ENCODE assay signal across 9 mouse cellular contexts in genomic region chr14:57887171-57887570, GRCm38 (mm10). TPM values are rescaled to one million over a fixed set of nuclear protein-coding genes. Genes with fewer than 3 reads are reported as not detected.
DNase-seq lines count a peak whose midpoint lies in the region; ATAC-seq and TF ChIP-seq lines count a peak whose summit lies in the region.
"Had no signal": no experiment of that assay in that cellular context is flagged by ENCODE, and none has a peak within 500 bp of the region (broad histone marks: within the 10 kb centered on the region; RNA-seq: fewer than 3 reads in every experiment).

No protein-coding gene starts in this region.

- no peak overlapping the region for H3K9ac ChIP-seq in forebrain, postnatal 0 days
- H3K9ac ChIP-seq in liver, embryonic 13.5 days, result no peak overlapping the region

- no peaks in the 10 kb centered on the region for H3K9me3 ChIP-seq in forebrain, postnatal 0 days (ENCODE audit: low read length)
- H3K9me3 ChIP-seq in forebrain, embryonic 10.5 days, result no peaks in the 10 kb centered on the region
- H3K9me3 ChIP-seq in liver, embryonic 13.5 days (replicated peaks), result no peaks in the 10 kb centered on the region

- H3K4me3 ChIP-seq in forebrain, postnatal 0 days (ENCODE audit: low read depth, low read length), result no peak overlapping the region
- no peak overlapping the region for H3K4me3 ChIP-seq in forebrain, embryonic 10.5 days
- no peak overlapping the region for H3K4me3 ChIP-seq in liver, embryonic 13.5 days (replicated peaks)
- H3K4me3 ChIP-seq: erythroblast, embryonic 14.5 days had no signal

- no peak for ATAC-seq in forebrain, postnatal 0 days
- no peak for ATAC-seq in liver, embryonic 13.5 days (ENCODE audit: low read depth)

- DNase-seq in forebrain, postnatal 0 days, result no peak
- no peak for DNase-seq in forebrain, embryonic 10.5 days (ENCODE audit: extremely low spot score, low spot score)
- peak; percentile 20 for DNase-seq in urinary bladder, postnatal 14 days (ENCODE audit: low spot score)
- DNase-seq in urinary bladder, postnatal 10 days (ENCODE audit: low spot score), result no peak
- no peak for DNase-seq in liver, embryonic 13.5 days
- no peak for DNase-seq in cerebellum, postnatal 36 days
- no peak for DNase-seq in spleen, adult 12 weeks (ENCODE audit: low spot score)
- DNase-seq in thymus, postnatal 0 days (ENCODE audit: low spot score), result no peak

- H3K27ac ChIP-seq in forebrain, postnatal 0 days (ENCODE audit: low read depth, low read length), result no peak overlapping the region
- no peak overlapping the region for H3K27ac ChIP-seq in forebrain, embryonic 10.5 days
- no peak overlapping the region for H3K27ac ChIP-seq in liver, embryonic 13.5 days

- H3K27me3 ChIP-seq in forebrain, postnatal 0 days (ENCODE audit: insufficient read depth, low read length), result no peaks in the 10 kb centered on the region
- no peaks in the 10 kb centered on the region for H3K27me3 ChIP-seq in forebrain, embryonic 10.5 days (ENCODE audit: poor library complexity, severe bottlenecking)
- H3K27me3 ChIP-seq in liver, embryonic 13.5 days, result no peaks in the 10 kb centered on the region

- no peak for TF ChIP-seq CTCF in forebrain, postnatal 0 days (IDR thresholded peaks at IDR 0.05; ENCODE audit: low read depth)

- 73% methylated on average over 8 of the region's 8 CpGs for WGBS in forebrain, postnatal 0 days
- WGBS in forebrain, embryonic 10.5 days, result 88% methylated on average over 8 of the region's 8 CpGs
- WGBS in liver, embryonic 13.5 days (ENCODE audit: insufficient replicate concordance), result 32% methylated on average over 8 of the region's 8 CpGs

- peaks cover 2% of the 10 kb centered on the region; the same call in 1 of the 2 replicates for H3K4me1 ChIP-seq in forebrain, postnatal 0 days (ENCODE audit: insufficient read depth)
- H3K4me1 ChIP-seq in forebrain, embryonic 10.5 days, result peaks cover 22% of the 10 kb centered on the region
- H3K4me1 ChIP-seq in liver, embryonic 13.5 days (replicated peaks), result peaks cover 36% of the 10 kb centered on the region

- peak overlapping the region; percentile 19; the same call in 1 of the 2 replicates for H3K4me2 ChIP-seq in forebrain, postnatal 0 days (ENCODE audit: low read depth)
- H3K4me2 ChIP-seq in liver, embryonic 13.5 days, result 0 out of 2 replicates have a peak overlapping the region, but pooled peaks have one; percentile 20

- no peaks in the 10 kb centered on the region for H3K36me3 ChIP-seq in forebrain, postnatal 0 days (ENCODE audit: insufficient read depth)
- H3K36me3 ChIP-seq in forebrain, embryonic 10.5 days (replicated peaks), result peaks cover 13% of the 10 kb centered on the region
- no peaks in the 10 kb centered on the region for H3K36me3 ChIP-seq in liver, embryonic 13.5 days

RNA-seq across cellular contexts. Expression of gene Zdhhc20, which starts 2.9 kb away (rescaled TPM):
- 26.7 and 35.0 TPM in 2 replicates for total RNA-seq in forebrain, postnatal 0 days (2014; rRNA removed)
- 21.9 and 31.6 TPM in 2 replicates for polyA plus RNA-seq in forebrain, postnatal 0 days (2015; fragmentation: Nextera tagmentation; extraction: Ambion mirVana)
- polyA plus RNA-seq in forebrain, embryonic 10.5 days (2016; fragmentation: Nextera tagmentation; extraction: Ambion mirVana), result 50.3 and 54.2 TPM in 2 replicates
- 11.4 and 14.4 TPM in 2 replicates for polyA plus RNA-seq in liver, embryonic 13.5 days (2015; fragmentation: Nextera tagmentation; extraction: Ambion mirVana)
- polyA plus RNA-seq in thymus, postnatal 0 days (2015; fragmentation: Nextera tagmentation; extraction: Ambion mirVana), result 48.6 and 62.0 TPM in 2 replicates
- polyA plus RNA-seq: erythroblast, embryonic 14.5 days had no signal
